Mouse (Mus musculus) stomach, postnatal 0 days (tissue): Measurements from ENCODE around the gene Rdh13. TPM values are rescaled to one million over a fixed set of nuclear protein-coding genes. Genes with fewer than 3 reads are reported as not detected.

Source experiments
- ATAC-seq: fragments of 200-750 bp; cut with Nextera tagmentation; 2 replicates; pipeline ENCODE4 v1.8.0; 2017; ENCODE audit not compliant: low FRiP score, low TSS enrichment
- DNase-seq: peaks from one replicate; pipeline ENCODE4 v3.0.0-alpha.2; 2016; ENCODE audit warnings: low spot score
- H3K27ac ChIP-seq: fragments of 300-500 bp; sonication (generic); replicated peaks from 2 replicates; pipeline ENCODE4 v1.5.1; 2014; ENCODE audit warnings: mild to moderate bottlenecking, control low read depth
- H3K27me3 ChIP-seq: fragments of 300-500 bp; sonication (generic); 2 replicates; pipeline ENCODE4 v1.6.1; 2014; ENCODE audit warnings: low read length; ENCODE audit not compliant: control insufficient read depth, insufficient read depth
- H3K36me3 ChIP-seq: fragments of 300-500 bp; sonication (generic); 2 replicates; pipeline ENCODE4 v1.6.1; 2014; ENCODE audit warnings: low read length, mixed read lengths; ENCODE audit not compliant: control insufficient read depth, insufficient read depth
- H3K4me1 ChIP-seq: fragments of 300-500 bp; sonication (generic); replicated peaks from 2 replicates; pipeline ENCODE4 v1.6.1; 2014; ENCODE audit warnings: antibody characterized with exemption; ENCODE audit not compliant: control insufficient read depth, insufficient read depth
- H3K4me2 ChIP-seq: fragments of 300-500 bp; sonication (generic); replicated peaks from 2 replicates; pipeline ENCODE4 v1.6.1; 2014; ENCODE audit warnings: low read depth, mild to moderate bottlenecking, control low read depth, moderate library complexity
- H3K4me3 ChIP-seq: fragments of 300-500 bp; sonication (generic); 2 replicates; pipeline ENCODE4 v1.5.1; 2014; ENCODE audit warnings: low read depth, low read length, control low read depth
- H3K9ac ChIP-seq: fragments of 300-500 bp; sonication (generic); 2 replicates; pipeline ENCODE4 v1.6.1; 2014; ENCODE audit warnings: mild to moderate bottlenecking, low read length, control low read depth, mixed read lengths
- H3K9me3 ChIP-seq: fragments of 300-500 bp; sonication (generic); 2 replicates; pipeline ENCODE4 v1.6.1; 2016; ENCODE audit warnings: low read length; ENCODE audit not compliant: control insufficient read depth
- CTCF ChIP-seq: IDR thresholded peaks from 2 replicates; pipeline ENCODE4 v1.5.1; 2016; ENCODE audit warnings: antibody characterized with exemption, low read depth, mild to moderate bottlenecking, moderate library complexity
- EP300 ChIP-seq: optimal IDR thresholded peaks from 2 replicates; pipeline ENCODE3; 2016; ENCODE audit warnings: antibody characterized with exemption
- WGBS: fragments of 180-500 bp; shearing (Covaris S2); extraction: QIAGEN DNeasy Blood & Tissue Kit; methylation state at CpG from one replicate; pipeline ENCODE4 v1.1.7; 2014; 5-methylcytosine and 5-hydroxymethylcytosine counted together
- microRNA-seq: library from miRNA; unstranded; fragments of <30 nt; microRNA quantifications from one replicate; pipeline ENCODE4, GENCODE M21; 2016
- polyA plus RNA-seq: library from polyadenylated mRNA; unstranded; fragments of >200 nt; fragmentation: Nextera tagmentation; extraction: Ambion mirVana; gene quantifications from 2 replicates; pipeline ENCODE4 v1.2.1, GENCODE M21; 2015

Gene Rdh13
- polyA plus RNA-seq, 1 experiment from 2014 or later = 29.0 TPM

- no peaks in the 10 kb centered on the region for H3K27me3 ChIP-seq
- no peak for DNase-seq
Measured at GRCm38 (mm10) chr7:4397730-4398129, 47.7 kb downstream of the Rdh13 start, which contains the start of gene Gp6. Gene Gp6 (minus strand): TSS chr7:4397744.

More at GRCm38 (mm10) chr7:4397730-4398129, 47.7 kb downstream of the Rdh13 start, which contains the start of gene Gp6:
- H3K4me2 ChIP-seq = no peak within 1 kb of the TSS
- H3K4me3 ChIP-seq = no peak within 1 kb of the TSS
- H3K27ac ChIP-seq = no peak within 1 kb of the TSS
- TF ChIP-seq CTCF (no peak), EP300 (no peak)
- no peak for ATAC-seq
- H3K36me3 ChIP-seq = no peaks in the 10 kb centered on the region
- H3K9me3 ChIP-seq = no peaks in the 10 kb centered on the region
- H3K9ac ChIP-seq = no peak within 1 kb of the TSS
- WGBS = 92% methylated on average over 1 of the region's 1 CpGs
- no peaks in the 10 kb centered on the region for H3K4me1 ChIP-seq

Small RNA genes lying within 50 kb of the gene (microRNA-seq; reads per million reads assigned to microRNA genes)
- gene Gm24605 = not detected
- not detected for gene Gm24752
- not detected for gene Gm25349

Other genes with a start within 250 kb of the Rdh13 start
- gene Lilra5, start 207.9 kb downstream of the Rdh13 start, polyA plus RNA-seq = 0.39 and 0.40 TPM in 2 replicates
- gene Ncr1, start 107.9 kb downstream of the Rdh13 start, polyA plus RNA-seq = 0.08 TPM in 1 of 2 replicates, not detected in the other
- gene Gp6, start 47.9 kb downstream of the Rdh13 start, polyA plus RNA-seq = 0.01 TPM in 1 of 2 replicates, not detected in the other
- gene Eps8l1, start 15.0 kb upstream of the Rdh13 start, polyA plus RNA-seq = 25.2 and 33.3 TPM in 2 replicates
- gene Ppp1r12c, start 56.0 kb upstream of the Rdh13 start, polyA plus RNA-seq = 39.5 and 44.4 TPM in 2 replicates
- 15.5 and 16.5 TPM in 2 replicates for gene Tnnt1, start 70.7 kb upstream of the Rdh13 start, polyA plus RNA-seq
- 24.4 and 30.4 TPM in 2 replicates for gene Tnni3, start 78.6 kb upstream of the Rdh13 start, polyA plus RNA-seq
- gene Dnaaf3, start 86.8 kb upstream of the Rdh13 start, polyA plus RNA-seq = 0.89 and 0.98 TPM in 2 replicates
- 6.7 and 7.2 TPM in 2 replicates for gene Syt5, start 101.9 kb upstream of the Rdh13 start, polyA plus RNA-seq
- 1.9 TPM in 2 replicates for gene Ptprh, start 158.4 kb upstream of the Rdh13 start, polyA plus RNA-seq
- gene Tmem86b, start 185.8 kb upstream of the Rdh13 start, polyA plus RNA-seq = 0.22 and 0.23 TPM in 2 replicates
- 3.9 and 6.2 TPM in 2 replicates for gene Ppp6r1, start 213.4 kb upstream of the Rdh13 start, polyA plus RNA-seq
- gene Hspbp1, start 239.4 kb upstream of the Rdh13 start, polyA plus RNA-seq = 59.1 and 60.7 TPM in 2 replicates
- 0.36 and 0.42 TPM in 2 replicates for gene Brsk1, start 245.0 kb upstream of the Rdh13 start, polyA plus RNA-seq